Mouse (Mus musculus) heart, adult 18-20 months (tissue): ENCODE results near the gene Fam208a. TPM values are rescaled to one million over a fixed set of nuclear protein-coding genes. Genes with fewer than 3 reads are reported as not detected.

ENCODE experiments used
- DNase-seq, 2 experiments: peaks; one replicate each; pipeline ENCODE4 v3.0.0; 2021 to 2022; ENCODE audit warnings: mixed read lengths in 1 of 2
- microRNA-seq, 2 experiments: library from miRNA; unstranded; fragments of <30 nt; microRNA quantifications; one replicate each; pipeline ENCODE4 v1.2.0; 2022
- total RNA-seq, 2 experiments: library from RNA; stranded (reverse); gene quantifications; 2 replicates each; pipeline ENCODE4 v1.2.3; 2021

Gene Fam208a
- total RNA-seq, 2 experiments from 2014 or later = 8.9 to 10.6 TPM

DNA sequence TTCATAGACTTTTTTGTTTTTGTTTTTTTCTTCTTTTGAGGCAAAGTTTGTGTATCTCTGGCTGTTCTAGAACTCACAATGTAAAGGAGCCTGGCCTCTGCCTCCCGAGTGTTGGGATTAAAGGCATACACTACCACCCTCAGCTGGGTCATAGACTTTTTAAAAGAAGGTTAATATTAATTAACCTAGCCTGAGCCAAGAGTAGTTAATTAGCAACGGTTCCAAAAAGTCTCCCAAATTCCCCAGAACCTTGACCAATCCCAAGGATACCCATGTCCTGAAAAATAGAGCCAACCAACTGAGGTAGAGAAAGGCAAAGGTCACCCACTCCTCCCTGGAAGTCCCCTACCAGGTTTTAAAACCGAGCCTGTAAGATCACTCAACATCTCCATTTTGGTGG is 7.8 kb upstream of the Fam208a start:
- DNase-seq = no peak

DNA sequence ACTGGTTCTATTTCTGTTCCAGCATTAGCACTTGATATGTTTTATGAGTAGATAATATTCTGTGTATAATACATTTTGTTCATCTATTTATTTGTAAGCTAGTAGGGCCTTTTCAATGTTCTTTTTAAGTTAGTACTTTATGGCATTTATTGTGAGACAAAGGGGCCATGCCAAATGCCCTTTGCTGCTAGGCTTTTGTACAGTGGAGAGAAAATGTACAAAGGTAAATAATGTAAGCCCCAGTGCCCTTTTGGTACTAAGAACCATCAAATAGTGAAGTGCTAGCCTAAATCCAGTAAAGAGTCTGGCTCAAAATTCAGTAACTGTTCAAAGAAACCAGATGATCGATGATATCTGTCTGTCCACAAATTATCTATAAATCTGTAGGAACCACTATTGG is 6.3 kb upstream of the Fam208a start:
- DNase-seq = no peak

DNA sequence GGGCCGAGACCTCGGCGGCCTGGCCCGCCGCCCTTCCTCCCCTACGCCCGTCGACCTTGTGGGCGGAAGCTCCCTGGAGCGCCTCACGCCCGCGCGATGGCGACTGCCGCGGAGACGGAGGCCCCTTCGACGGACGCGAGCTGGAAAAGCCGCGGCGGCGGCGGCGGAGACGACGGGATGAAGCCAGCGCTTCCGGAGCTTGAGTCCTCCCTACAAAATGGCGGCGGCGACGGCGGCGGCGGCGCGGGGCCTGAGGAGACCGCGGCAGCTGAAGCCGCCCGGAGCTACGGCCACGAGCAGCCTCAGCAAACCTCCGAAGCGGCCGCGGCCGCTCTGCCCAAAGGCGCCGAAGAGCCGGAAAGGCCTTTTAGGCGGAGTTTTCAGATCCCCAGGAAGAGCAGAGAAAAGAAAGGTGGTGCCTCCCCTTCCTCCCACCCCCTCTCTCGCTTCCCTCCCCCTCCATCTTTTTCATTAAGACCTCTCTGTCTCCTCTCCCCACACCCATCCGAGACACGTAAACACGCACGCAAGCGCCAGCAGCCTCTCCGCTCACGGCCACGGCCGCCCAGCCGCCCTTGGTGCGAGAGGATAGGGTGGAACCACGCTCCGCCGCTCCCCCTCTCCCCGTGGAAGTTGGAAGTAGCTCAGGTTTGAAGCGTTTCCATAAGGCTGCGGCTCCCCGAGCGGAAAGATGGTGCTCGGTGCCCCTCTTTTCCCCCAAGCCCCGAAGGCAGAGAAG is 508 bp downstream of the Fam208a start:
- peak; percentile 86 to 94 for DNase-seq

DNA sequence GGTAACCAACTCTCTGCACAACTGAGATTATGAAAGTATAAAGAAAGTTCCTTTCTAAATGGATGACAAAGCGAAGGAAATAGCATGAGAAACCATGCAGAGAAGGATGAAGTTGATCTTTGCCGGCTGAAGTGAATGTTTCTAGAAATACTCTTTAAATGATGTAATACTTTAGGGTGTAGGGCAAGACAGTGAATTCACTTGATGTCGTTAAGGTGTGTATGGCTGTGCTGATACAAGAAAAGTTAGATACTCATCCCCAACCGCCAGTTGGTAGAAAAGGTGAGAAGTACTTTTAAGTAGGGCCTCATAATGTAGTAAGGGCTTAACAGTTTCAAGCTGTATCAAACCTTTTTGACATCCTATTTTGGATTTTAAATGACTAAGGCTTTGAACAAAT is 1.6 kb downstream of the Fam208a start:
- no peak for DNase-seq

DNA sequence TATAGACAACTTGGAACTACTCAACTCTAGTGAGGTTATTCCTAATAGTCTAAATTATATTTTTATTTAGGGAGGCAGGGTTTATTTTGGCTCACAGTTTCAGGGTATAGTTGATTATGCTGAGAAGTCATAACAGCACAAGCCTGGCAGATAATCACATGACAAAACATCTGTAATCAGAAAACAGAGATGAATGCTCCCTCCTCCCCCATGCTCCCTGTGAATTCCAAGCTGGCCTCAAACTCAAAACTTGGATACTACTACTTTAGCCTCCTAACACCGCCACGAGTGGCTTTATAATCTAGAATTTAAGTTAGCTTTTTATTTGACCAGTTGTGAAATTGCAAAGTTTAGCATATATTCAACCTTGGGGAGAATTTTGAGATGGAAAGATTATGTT is 3.4 kb downstream of the Fam208a start:
- no peak for DNase-seq

DNA sequence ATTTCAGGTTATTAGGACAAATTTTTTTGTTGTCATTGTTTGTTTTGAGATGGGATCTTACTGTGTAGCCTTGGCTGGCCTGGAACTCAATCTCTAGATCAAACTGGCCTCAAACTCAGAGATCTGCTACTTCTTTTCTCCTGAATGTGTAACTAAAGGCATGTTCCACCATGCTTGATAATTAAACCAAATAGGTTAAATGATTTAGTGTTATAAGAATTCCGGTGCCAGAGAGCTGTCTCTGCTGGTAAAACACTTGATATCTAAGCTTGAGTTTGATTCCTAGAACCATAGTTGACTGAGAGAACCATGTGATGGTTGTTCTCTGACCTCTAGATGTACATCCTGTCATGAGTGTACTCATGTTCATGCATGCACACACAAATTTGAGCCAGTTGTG is 7.5 kb downstream of the Fam208a start:
- DNase-seq = no peak

DNA sequence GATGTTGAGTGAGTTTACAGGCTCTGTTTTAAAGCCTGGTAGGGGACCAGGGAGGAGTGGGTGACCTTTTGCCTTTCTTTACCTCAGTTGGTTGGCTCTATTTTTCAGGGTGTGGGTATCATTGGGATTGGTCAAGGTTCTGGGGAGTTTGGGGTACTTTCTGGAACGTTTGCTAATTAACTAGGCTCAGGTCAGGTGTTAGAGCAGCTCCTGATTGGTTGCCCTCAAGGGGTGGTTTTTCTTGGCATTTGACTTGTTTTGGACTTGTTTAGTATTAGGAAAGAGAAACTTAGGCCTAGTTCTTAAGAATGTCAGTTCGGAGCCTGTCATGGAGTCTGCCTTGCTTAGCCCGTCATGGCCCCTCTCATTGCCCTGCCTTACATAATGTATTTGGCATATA is 8.2 kb downstream of the Fam208a start:
- DNase-seq = no peak

DNA sequence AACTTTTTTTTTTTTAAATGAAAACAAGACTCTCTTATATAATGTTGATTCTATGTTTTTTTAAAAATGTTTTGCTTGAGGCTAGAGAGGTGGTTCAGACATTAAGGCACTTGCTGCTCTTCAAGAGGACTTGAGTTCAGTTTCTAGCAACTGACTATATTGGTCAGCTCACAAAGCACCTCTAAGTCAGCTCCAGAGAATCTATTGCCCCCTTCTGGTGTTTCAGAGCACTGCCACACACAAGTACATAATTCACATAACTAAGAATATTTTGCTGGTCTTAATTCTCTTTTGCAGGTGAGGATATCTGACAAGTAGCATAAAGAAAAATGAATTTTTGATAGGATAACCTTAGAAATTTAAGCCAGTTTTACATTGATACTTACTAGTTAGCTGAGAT is 12.3 kb downstream of the Fam208a start:
- DNase-seq = no peak

DNA sequence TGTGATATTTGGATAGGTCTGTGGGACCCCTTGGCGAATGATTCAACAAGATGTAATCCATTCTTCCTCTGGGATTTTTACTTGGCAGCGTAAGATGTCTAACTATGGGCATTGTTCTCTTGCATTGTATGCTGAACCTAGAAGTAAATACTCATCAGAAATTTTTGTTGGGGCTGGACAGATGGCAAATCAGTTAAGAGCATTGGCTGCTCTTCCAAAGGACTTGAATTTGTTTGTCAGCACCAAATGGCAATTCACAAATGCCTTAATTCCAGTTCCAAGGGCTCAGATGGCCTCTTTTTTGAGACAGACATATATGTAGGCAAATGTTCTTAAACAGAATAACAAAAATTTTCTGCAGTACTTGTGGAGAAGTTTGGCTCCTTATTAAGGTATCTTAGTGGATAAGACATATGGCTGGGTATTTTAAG is 16.2 kb downstream of the Fam208a start:
- DNase-seq = no peak

DNA sequence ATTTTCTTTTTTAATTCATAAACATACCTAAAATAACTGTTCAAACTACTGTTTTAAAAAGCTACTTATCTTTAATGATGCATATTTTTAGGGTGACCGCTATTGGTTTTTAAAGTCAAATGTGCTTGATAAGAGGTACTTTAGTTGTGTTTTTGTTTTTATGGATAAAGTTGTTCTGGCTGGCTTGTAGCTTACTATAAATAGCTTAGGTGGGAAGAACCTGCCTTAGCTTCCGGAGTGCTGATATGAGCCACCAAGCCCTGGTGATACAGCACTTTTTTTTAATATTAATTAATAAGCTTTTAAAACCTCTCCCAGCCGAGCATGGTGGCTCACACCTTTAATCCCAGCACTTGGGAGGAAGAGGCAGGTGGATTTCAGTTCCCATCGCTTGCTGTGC is 18.3 kb downstream of the Fam208a start:
- no peak for DNase-seq

DNA sequence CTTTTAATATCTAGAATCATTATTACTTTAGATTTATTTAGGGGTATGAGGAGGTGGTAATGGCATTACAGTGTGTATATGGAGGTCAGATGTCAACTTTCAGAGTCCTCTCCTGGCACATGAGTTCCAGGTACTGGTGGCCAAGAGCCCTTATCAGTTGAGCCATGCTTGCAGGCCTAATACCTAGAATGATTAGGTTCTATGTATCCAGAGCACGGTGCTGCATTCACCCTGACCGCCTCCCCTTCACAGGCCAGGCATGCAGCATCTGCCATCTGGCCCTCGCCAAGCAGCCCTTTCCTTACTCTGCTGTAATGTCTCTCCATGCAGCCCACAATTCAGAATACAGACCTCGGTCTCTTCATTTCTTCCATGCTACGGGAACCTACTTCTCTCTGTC is 62.8 kb downstream of the Fam208a start:
- no peak for DNase-seq

DNA sequence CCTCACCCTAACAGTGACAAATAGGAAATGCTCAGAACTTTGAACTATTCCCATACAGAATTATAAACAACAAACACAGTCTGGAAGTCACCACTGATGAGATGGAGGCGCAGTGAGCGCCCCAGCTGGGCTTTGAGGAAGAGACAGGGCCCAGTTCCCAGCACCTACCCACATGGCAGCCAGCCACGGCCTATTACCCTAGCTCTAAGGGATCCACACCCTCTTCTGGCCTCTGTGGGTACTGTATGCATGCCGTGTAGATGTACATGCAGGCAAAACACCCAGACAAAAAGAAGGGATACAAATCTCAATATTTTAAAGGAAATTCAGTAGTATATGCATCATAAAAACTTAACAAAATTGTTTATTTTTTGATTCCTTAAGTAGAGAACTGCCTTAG is 64.9 kb downstream of the Fam208a start:
- no peak for DNase-seq

DNA sequence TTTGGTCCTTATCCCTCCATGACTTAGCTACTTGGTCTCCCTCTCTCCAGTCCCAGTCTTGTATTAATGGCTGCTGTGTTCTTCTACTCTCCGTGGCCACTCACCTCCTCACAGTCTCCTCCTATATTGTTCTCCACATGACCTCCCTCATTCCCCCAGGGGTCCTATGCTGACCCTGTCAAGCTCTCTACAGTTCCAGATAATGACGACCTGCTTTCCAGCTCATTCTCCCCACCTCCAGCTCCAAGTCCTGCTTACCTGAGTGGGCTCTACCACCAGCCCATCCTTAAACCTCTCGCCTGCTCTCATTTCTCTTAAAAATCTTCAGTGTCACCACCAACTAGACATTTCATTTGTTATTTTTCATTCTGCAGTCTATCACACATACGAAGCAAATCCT is 72.5 kb downstream of the Fam208a start:
- DNase-seq = no peak

DNA sequence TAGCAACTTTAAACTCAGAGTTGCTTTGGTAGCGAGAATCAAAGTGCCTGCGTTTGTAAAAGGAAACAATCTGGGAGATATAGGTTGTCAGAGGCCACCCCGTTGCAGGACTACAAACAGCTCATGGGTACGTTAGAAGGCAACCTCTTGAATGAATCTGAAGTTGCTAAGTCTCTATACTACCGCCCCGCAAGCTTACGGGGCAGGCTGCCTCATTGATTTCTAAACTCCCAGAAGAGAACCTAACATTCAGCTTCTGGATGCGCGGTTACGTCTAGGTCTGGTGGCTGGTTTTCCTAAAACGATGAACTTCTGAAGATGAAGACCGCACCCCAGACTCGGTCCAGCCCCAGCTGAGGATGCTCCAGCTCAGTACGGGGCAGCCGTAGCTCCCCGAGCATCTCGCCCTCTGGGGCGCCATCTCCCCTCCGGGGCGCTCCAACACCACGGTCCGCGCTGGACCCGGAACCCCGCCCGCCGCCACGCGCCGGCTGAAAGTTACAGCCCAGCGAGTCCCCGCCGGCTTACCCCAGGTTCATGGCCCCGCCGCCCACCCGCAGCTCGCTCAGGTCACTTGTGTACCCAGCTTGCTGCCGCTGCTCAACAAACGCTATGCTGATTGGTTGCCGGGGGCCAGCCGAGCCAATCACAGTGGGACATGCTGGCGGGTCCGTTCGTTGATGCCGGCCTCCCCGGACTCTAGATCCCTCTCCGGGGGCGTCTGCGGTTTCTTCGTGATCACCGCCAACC is 79.4 kb downstream of the Fam208a start, which contains the start of gene Ccdc66:
TSS of gene Ccdc66 (minus strand) at position 567 of the 750 bp plus-strand sequence.
- DNase-seq = peak; percentile 99 to 100

DNA sequence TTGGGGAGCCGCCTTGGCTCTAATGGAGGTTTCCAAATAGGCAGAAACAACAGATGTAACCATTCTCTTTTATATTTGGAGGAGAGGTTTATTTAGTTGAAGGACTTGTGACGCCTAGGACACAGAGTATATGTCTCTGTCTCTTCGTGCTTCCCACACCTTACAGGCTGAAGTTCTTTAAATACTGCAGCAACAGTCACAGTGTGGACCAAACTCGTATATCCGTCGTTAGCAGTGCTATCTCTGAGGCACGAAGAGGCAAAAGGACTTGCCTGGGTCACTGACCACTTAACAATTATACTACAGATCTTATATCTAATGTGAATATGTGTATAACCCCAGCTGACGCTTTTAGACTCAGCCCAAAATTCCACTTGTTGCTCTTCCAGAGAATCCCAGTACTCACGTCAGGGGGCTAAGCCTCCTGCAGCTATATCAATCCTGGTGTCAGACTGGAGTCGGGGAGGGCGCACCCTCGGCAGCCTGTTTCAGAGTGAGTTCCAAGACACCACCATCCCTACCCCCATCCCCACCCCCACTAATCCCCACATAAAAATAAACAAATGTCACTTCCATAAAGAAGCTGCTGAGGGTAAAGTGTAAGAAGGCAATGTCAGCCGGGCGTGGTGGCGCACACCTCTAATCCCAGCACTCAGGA is 80.1 kb downstream of the Fam208a start:
- DNase-seq = no peak

DNA sequence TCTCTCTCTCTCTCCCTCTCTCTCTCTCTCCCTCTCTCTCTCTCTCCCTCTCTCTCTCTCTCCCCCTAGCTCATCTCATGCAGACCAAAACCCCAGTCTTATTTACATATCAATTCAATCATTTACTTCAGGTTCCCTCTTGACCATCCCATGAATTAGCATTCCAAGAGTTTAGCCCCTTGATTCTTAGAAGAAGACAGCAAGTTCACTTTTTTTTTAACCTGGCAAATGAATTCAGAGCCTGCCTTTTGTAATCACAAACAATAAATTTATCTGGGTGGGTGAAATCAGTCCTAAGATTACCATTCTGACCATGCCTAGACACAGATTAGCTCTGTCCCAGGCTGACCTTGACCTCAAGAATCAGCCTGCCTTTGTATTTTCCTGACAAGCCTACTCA is 95.9 kb downstream of the Fam208a start:
- no peak for DNase-seq

Small RNA genes within 50 kb of the gene (microRNA-seq; reads per million reads assigned to microRNA genes)
- 0 reads per million in 2 experiments for gene Gm23633

Other genes starting within 250 kb of the Fam208a start
- 1 to 10 TPM; 8.3 to 9.6 TPM for gene Ccdc66, start 79.6 kb downstream of the Fam208a start, total RNA-seq
- gene Erc2, start 193.6 kb downstream of the Fam208a start, total RNA-seq = 1 to 10 TPM in 1 of 2 experiments, under 1 TPM in 1; 0.99 to 1.5 TPM